Mouse (Mus musculus) midbrain, embryonic 15.5 days (tissue): ENCODE results near the gene Hook1. TPM values are rescaled to one million over a fixed set of nuclear protein-coding genes. Genes with fewer than 3 reads are reported as not detected.
"Not testable (repeated sequence)": the region's sequence is repeated elsewhere in the genome, so short reads cannot be mapped to it uniquely, and the experiment has no call there.

ENCODE experiments used
- ATAC-seq: fragments of 200-750 bp; cut with Nextera tagmentation; replicated peaks from 2 replicates; pipeline ENCODE4 v1.8.0; 2017; ENCODE audit warnings: moderate TSS enrichment
- H3K27ac ChIP-seq: fragments of 300-500 bp; sonication (generic); 2 replicates; pipeline ENCODE4 v1.5.1; 2015; ENCODE audit warnings: mild to moderate bottlenecking, inconsistent platforms
- H3K27me3 ChIP-seq: fragments of 300-500 bp; sonication (generic); replicated peaks from 2 replicates; pipeline ENCODE4 v1.6.1; 2015; ENCODE audit warnings: inconsistent platforms
- H3K36me3 ChIP-seq: fragments of 300-500 bp; sonication (generic); replicated peaks from 2 replicates; pipeline ENCODE4 v1.6.1; 2015; ENCODE audit warnings: inconsistent platforms
- H3K4me1 ChIP-seq: fragments of 300-500 bp; sonication (generic); 2 replicates; pipeline ENCODE4 v1.6.1; 2015; ENCODE audit warnings: inconsistent platforms
- H3K4me2 ChIP-seq: fragments of 300-500 bp; sonication (generic); 2 replicates; pipeline ENCODE4 v1.6.1; 2015; ENCODE audit warnings: inconsistent platforms, mild to moderate bottlenecking, moderate library complexity
- H3K4me3 ChIP-seq: fragments of 300-500 bp; sonication (generic); 2 replicates; pipeline ENCODE4 v1.5.1; 2015; ENCODE audit warnings: mild to moderate bottlenecking, inconsistent platforms
- H3K9ac ChIP-seq: fragments of 300-500 bp; sonication (generic); 2 replicates; pipeline ENCODE4 v1.6.1; 2015; ENCODE audit warnings: mild to moderate bottlenecking, inconsistent platforms
- H3K9me3 ChIP-seq: fragments of 300-500 bp; sonication (generic); 2 replicates; pipeline ENCODE4 v1.6.1; 2016; ENCODE audit warnings: inconsistent platforms
- WGBS: fragments of 180-500 bp; shearing (Covaris S2); methylation state at CpG from one replicate; pipeline ENCODE4 v1.1.7; 2015; ENCODE audit warnings: mixed read lengths; 5-methylcytosine and 5-hydroxymethylcytosine counted together
- polyA plus RNA-seq: library from polyadenylated mRNA; unstranded; fragments of >200 nt; fragmentation: Nextera tagmentation; extraction: Ambion mirVana; gene quantifications from 2 replicates; pipeline ENCODE4 v1.2.1, GENCODE M21; 2015

Gene Hook1
- polyA plus RNA-seq, 1 experiment from 2014 or later: 81.0 TPM

- not testable (repeated sequence) for H3K27ac ChIP-seq, H3K36me3 ChIP-seq, H3K9ac ChIP-seq, H3K4me2 ChIP-seq, H3K9me3 ChIP-seq, H3K27me3 ChIP-seq, H3K4me3 ChIP-seq, ATAC-seq, H3K4me1 ChIP-seq
- 94% methylated on average over 17 of the region's 17 CpGs for WGBS
These were observed 15.2 kb downstream of the Hook1 start for GRCm38 (mm10) chr4:95982221-95982620.

- ATAC-seq: no peak
- no peak overlapping the region for H3K4me2 ChIP-seq
- H3K4me1 ChIP-seq: no peaks in the 10 kb centered on the region
- 93% methylated on average over 1 of the region's 1 CpGs for WGBS
- no peaks in the 10 kb centered on the region for H3K27me3 ChIP-seq
- peaks cover 20% of the 10 kb centered on the region for H3K36me3 ChIP-seq
- no peak overlapping the region for H3K27ac ChIP-seq
- H3K9me3 ChIP-seq: no peaks in the 10 kb centered on the region
- no peak overlapping the region for H3K4me3 ChIP-seq
- no peak overlapping the region for H3K9ac ChIP-seq
These were observed 49.8 kb downstream of the Hook1 start for GRCm38 (mm10) chr4:96016875-96017274.

- Histone ChIP-seq H3K4me2 (no peak overlapping the region), H3K27me3 (no peaks in the 10 kb centered on the region), H3K9me3 (no peaks in the 10 kb centered on the region), H3K4me1 (no peaks in the 10 kb centered on the region), H3K4me3 (no peak overlapping the region), H3K36me3 (peaks cover 20% of the 10 kb centered on the region), H3K9ac (no peak overlapping the region), H3K27ac (no peak overlapping the region)
- ATAC-seq: no peak
These were observed 55.8 kb downstream of the Hook1 start for GRCm38 (mm10) chr4:96022803-96023202.

- Histone ChIP-seq H3K36me3 (0 out of 2 replicates have a peak, but pooled peaks cover 3% of the 10 kb centered on the region), H3K27ac (no peak overlapping the region), H3K27me3 (no peaks in the 10 kb centered on the region), H3K4me2 (no peak overlapping the region), H3K9ac (no peak overlapping the region), H3K9me3 (no peaks in the 10 kb centered on the region), H3K4me1 (no peaks in the 10 kb centered on the region), H3K4me3 (no peak overlapping the region)
- peak; percentile 50 for ATAC-seq
- WGBS: 81% methylated on average over 1 of the region's 1 CpGs
These were observed 61.4 kb downstream of the Hook1 start for GRCm38 (mm10) chr4:96028412-96028811.

- H3K9ac ChIP-seq: no peak overlapping the region
- no peaks in the 10 kb centered on the region for H3K27me3 ChIP-seq
- H3K9me3 ChIP-seq: no peaks in the 10 kb centered on the region
- no peak for ATAC-seq
- H3K4me2 ChIP-seq: no peak overlapping the region
- H3K4me3 ChIP-seq: no peak overlapping the region
- H3K36me3 ChIP-seq: no peaks in the 10 kb centered on the region
- H3K4me1 ChIP-seq: no peaks in the 10 kb centered on the region
- 91% methylated on average over 2 of the region's 2 CpGs for WGBS
- H3K27ac ChIP-seq: no peak overlapping the region
These were observed 93.1 kb downstream of the Hook1 start for GRCm38 (mm10) chr4:96060106-96060505.

GRCm38 (mm10) chr4:96062045-96062444, 95.0 kb downstream of the Hook1 start:
- Histone ChIP-seq H3K9ac (no peak overlapping the region), H3K4me3 (no peak overlapping the region), H3K4me1 (no peaks in the 10 kb centered on the region), H3K4me2 (no peak overlapping the region), H3K9me3 (no peaks in the 10 kb centered on the region), H3K27me3 (no peaks in the 10 kb centered on the region), H3K27ac (no peak overlapping the region), H3K36me3 (no peaks in the 10 kb centered on the region)
- no peak for ATAC-seq
- WGBS: 89% methylated on average over 2 of the region's 2 CpGs

Other genes with a start within 250 kb of the Hook1 start
- not detected in 2 replicates for gene Cyp2j13, start 110.3 kb downstream of the Hook1 start, polyA plus RNA-seq
- gene Cyp2j12, start 173.9 kb downstream of the Hook1 start, polyA plus RNA-seq: not detected in 2 replicates